Mouse (Mus musculus) hindbrain, embryonic 11.5 days (tissue): ENCODE measurements around the gene Abcb9. TPM values are rescaled to one million over a fixed set of nuclear protein-coding genes. Genes with fewer than 3 reads are reported as not detected.
A peak's percentile ranks its signal among the peaks of the same experiment; 100 is the strongest.

Experiments
- ATAC-seq: fragments of 200-750 bp; cut with Nextera tagmentation; 2 replicates; pipeline ENCODE4 v1.8.0; 2017; ENCODE audit warnings: mild to moderate bottlenecking, moderate TSS enrichment, moderate library complexity; ENCODE audit not compliant: low FRiP score
- DNase-seq: peaks from one replicate; pipeline ENCODE4 v3.0.0-alpha.2; 2015; ENCODE audit warnings: low spot score
- H3K27ac ChIP-seq: fragments of 300-500 bp; sonication (generic); 2 replicates; pipeline ENCODE4 v1.5.1; 2014; ENCODE audit warnings: mild to moderate bottlenecking, low read depth, low read length
- H3K27me3 ChIP-seq: fragments of 300-500 bp; sonication (generic); 2 replicates; pipeline ENCODE4 v1.6.1; 2014; ENCODE audit warnings: mild to moderate bottlenecking, low read length, moderate library complexity, mixed read lengths; ENCODE audit not compliant: control insufficient read depth, insufficient read depth
- H3K36me3 ChIP-seq: fragments of 300-500 bp; sonication (generic); 2 replicates; pipeline ENCODE4 v1.6.1; 2014; ENCODE audit warnings: mild to moderate bottlenecking, low read length, moderate library complexity, mixed read lengths; ENCODE audit not compliant: control insufficient read depth, insufficient read depth
- H3K4me1 ChIP-seq: fragments of 300-500 bp; sonication (generic); replicated peaks from 2 replicates; pipeline ENCODE4 v1.6.1; 2014; ENCODE audit warnings: low read length, mixed read lengths; ENCODE audit not compliant: control insufficient read depth, insufficient read depth
- H3K4me2 ChIP-seq: fragments of 300-500 bp; sonication (generic); replicated peaks from 2 replicates; pipeline ENCODE4 v1.6.1; 2014; ENCODE audit warnings: mild to moderate bottlenecking, low read depth, low read length
- H3K4me3 ChIP-seq: fragments of 300-500 bp; sonication (generic); 2 replicates; pipeline ENCODE4 v1.5.1; 2014; ENCODE audit warnings: low read depth, low read length
- H3K9ac ChIP-seq: fragments of 300-500 bp; sonication (generic); 2 replicates; pipeline ENCODE4 v1.6.1; 2014; ENCODE audit warnings: low read depth, low read length
- H3K9me3 ChIP-seq: fragments of 300-500 bp; sonication (generic); 2 replicates; pipeline ENCODE4 v1.6.1; 2016; ENCODE audit warnings: low read length; ENCODE audit not compliant: control insufficient read depth
- WGBS: fragments of 180-500 bp; shearing (Covaris S2); extraction: QIAGEN DNeasy Blood & Tissue Kit; methylation state at CpG from one replicate; pipeline ENCODE4 v1.1.7; 2014; 5-methylcytosine and 5-hydroxymethylcytosine counted together
- polyA plus RNA-seq: library from polyadenylated mRNA; unstranded; fragments of >200 nt; fragmentation: Nextera tagmentation; extraction: Ambion mirVana; gene quantifications from 2 replicates; pipeline ENCODE4 v1.2.1, GENCODE M21; 2014

The Abcb9 gene
- polyA plus RNA-seq, 1 experiment from 2014 or later = 0.76 TPM

DNA sequence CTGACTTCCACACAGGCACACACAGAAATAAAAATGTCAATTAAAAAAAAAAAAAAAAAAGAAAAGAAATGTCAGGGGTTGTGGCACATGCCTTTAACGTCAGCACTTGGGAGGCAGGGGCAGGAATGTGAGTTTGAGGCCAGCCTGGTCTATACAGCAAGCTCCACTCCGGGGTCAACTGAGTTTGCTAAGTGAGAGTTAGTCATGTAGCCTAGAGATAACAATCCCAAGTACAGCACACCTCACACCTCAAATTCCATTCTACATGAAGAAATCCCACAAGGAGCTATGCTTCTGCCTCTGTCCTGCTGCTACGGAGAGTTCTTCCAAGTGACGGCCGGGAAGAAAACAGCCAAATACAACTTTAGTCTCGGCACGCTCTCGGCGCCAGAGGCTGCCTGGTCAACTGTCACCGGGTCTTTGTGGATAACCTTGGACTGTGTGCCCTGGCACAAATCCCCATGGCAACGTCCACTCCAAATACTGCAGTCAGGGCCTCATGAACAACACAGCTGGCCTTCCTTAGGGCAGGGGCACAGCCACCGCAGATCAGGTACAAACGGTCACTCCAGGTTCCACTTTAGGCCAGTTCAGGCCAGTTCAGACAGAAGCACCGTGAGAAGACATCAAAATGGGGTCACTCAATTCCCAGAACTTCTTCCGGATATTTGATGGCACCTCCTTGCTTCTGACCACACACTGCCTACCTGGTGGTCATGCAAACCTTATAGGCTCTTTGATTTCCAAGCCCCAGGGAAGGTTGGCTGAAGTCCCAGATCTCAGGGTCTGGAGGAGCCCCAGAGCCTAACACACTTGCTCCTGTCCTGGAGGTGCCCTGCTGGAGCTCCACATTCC lies 69.8 kb downstream of the Abcb9 start:
- Histone ChIP-seq H3K27ac (peak overlapping the region; percentile 76; the same call in 1 of the 2 replicates), H3K4me2 (0 out of 2 replicates have a peak overlapping the region, but pooled peaks have one; percentile 1), H3K36me3 (no peaks in the 10 kb centered on the region), H3K4me3 (no peak overlapping the region), H3K9ac (no peak overlapping the region), H3K9me3 (no peaks in the 10 kb centered on the region), H3K4me1 (peaks cover 22% of the 10 kb centered on the region), H3K27me3 (no peaks in the 10 kb centered on the region)
- DNase-seq = no peak
- WGBS = 88% methylated on average over 15 of the region's 15 CpGs
- no peak for ATAC-seq

DNA sequence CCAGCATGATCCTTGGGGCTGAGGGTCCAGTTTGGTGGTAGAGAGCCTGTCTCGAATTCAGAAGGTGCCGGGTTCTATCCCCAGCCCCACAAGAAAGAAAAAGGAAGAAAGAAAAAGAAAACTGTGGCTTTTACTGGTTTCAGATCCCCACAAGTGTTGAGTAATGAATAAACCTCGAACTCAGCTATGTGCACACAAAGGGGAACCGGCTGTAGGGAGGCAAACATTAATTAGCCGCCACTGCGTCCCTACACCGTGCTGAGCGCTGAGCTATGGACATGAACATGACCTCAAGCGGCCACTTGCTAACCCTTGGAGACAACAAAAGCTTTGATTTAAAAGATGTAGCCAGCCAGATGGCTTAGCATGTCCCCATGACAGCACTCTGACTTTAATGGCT lies 70.5 kb downstream of the Abcb9 start:
- H3K9ac ChIP-seq = no peak overlapping the region

DNA sequence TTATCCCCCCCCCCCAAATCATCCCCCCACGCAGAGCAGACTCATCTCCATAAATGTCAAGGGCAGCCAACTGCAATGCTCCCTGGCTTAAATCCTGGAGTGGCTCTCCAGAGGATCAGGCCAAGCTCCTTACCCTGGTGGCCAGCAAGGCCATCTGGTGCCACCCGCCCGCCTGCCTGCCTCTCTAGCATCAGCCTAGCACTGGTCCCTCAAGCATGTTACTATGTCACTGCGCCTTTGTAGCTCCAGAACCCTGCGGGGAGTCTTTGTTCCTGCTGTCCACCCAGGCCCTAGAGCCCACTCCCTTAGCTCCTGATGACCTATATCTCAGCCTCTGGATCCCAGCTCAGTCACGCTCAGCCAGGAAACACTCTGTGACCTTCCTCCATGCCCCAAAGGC lies 70.9 kb downstream of the Abcb9 start:
- 64% methylated on average over 6 of the region's 6 CpGs for WGBS
- H3K4me3 ChIP-seq = no peak overlapping the region
- H3K27me3 ChIP-seq = no peaks in the 10 kb centered on the region
- H3K4me1 ChIP-seq = peaks cover 24% of the 10 kb centered on the region
- ATAC-seq (no peak), DNase-seq (no peak)
- no peak overlapping the region for H3K9ac ChIP-seq
- no peaks in the 10 kb centered on the region for H3K9me3 ChIP-seq
- H3K36me3 ChIP-seq = no peaks in the 10 kb centered on the region
- H3K4me2 ChIP-seq = no peak overlapping the region
- peak overlapping the region; percentile 76 for H3K27ac ChIP-seq

More for the DNA sequence above, 70.5 kb downstream of the Abcb9 start:
- Histone ChIP-seq H3K9me3 (no peaks in the 10 kb centered on the region), H3K36me3 (no peaks in the 10 kb centered on the region), H3K4me2 (no peak overlapping the region), H3K27me3 (no peaks in the 10 kb centered on the region), H3K27ac (peak overlapping the region; percentile 76), H3K4me1 (peaks cover 22% of the 10 kb centered on the region), H3K4me3 (no peak overlapping the region)
- DNase-seq (no peak), ATAC-seq (0 out of 2 replicates have a peak, but pooled peaks have one; percentile 30)
- WGBS = 53% methylated on average over 9 of the region's 9 CpGs

DNA sequence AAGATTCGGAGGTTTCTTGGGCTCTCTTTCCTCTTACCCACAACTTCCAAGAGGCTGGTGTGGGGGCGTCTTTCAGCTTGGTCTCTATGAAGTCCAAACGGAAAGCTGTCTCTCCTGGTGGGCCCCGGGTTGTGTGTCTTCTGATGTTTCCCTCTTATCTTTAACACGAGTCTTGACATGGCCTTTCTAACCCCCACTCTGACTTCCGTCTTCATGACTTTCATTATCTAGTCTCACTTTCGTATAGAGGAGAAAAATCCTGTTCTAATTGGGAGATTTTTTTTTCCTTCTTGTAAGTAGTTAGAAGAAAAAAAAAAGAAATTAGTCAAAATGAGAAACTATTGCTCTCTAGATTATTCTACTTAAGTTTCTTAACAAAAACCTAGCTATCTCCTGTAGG lies 73.2 kb downstream of the Abcb9 start:
- H3K27ac ChIP-seq = no peak overlapping the region
- 81% methylated on average over 7 of the region's 7 CpGs for WGBS
- no peaks in the 10 kb centered on the region for H3K9me3 ChIP-seq
- H3K4me3 ChIP-seq = no peak overlapping the region
- H3K36me3 ChIP-seq = no peaks in the 10 kb centered on the region
- no peaks in the 10 kb centered on the region for H3K27me3 ChIP-seq
- no peak overlapping the region for H3K4me2 ChIP-seq
- ATAC-seq = no peak
- no peak for DNase-seq
- no peak overlapping the region for H3K9ac ChIP-seq
- peaks cover 26% of the 10 kb centered on the region for H3K4me1 ChIP-seq

DNA sequence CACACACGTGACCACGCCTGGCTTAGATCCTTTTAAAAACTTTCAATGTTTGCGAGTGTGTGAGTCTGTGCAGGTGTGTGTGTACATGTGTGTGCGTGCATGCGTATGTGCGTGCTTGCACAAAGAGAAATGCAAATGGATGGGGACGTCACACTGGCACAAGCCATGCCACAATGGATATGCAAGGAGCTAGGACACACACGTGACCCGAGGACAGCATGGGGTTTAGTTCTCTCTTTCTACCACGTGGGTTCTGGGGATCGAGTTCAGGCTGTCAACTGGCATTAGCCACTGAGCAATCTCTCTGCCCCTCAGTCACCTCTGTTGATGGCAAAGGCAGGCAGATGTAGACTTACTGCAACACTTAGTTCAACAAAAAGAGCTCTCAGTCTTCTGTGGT lies 73.9 kb downstream of the Abcb9 start:
- Histone ChIP-seq H3K4me1 (peaks cover 29% of the 10 kb centered on the region), H3K9me3 (no peaks in the 10 kb centered on the region), H3K27me3 (no peaks in the 10 kb centered on the region), H3K4me2 (no peak overlapping the region), H3K9ac (no peak overlapping the region), H3K4me3 (no peak overlapping the region), H3K36me3 (no peaks in the 10 kb centered on the region), H3K27ac (no peak overlapping the region)
- WGBS = 82% methylated on average over 11 of the region's 11 CpGs
- DNase-seq = no peak
- no peak for ATAC-seq

DNA sequence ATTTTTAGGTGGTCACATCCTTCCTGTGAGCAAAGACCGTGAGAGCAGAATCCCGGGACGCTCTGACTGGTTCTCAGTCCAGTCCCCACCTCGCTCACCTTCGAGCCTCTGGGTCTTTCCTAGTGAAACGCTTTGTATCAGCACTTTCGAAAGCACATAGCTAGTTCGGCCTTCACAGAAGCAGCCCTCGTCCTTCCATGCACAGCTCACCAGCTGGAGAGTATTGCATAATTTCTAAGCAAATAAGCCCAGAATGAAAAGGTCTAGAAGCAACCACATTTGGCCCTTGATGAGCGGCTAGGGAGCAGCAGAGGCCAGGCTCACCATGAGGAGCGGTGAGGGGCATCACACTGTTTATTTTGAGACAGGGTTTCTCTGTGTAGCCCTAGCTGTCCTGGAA lies 74.5 kb downstream of the Abcb9 start:
- WGBS = 94% methylated on average over 11 of the region's 11 CpGs
- H3K27me3 ChIP-seq = no peaks in the 10 kb centered on the region
- H3K27ac ChIP-seq = no peak overlapping the region
- ATAC-seq = no peak
- H3K4me3 ChIP-seq = no peak overlapping the region
- no peaks in the 10 kb centered on the region for H3K36me3 ChIP-seq
- no peak overlapping the region for H3K9ac ChIP-seq
- no peaks in the 10 kb centered on the region for H3K9me3 ChIP-seq
- H3K4me1 ChIP-seq = peaks cover 29% of the 10 kb centered on the region
- no peak overlapping the region for H3K4me2 ChIP-seq
- no peak for DNase-seq

DNA sequence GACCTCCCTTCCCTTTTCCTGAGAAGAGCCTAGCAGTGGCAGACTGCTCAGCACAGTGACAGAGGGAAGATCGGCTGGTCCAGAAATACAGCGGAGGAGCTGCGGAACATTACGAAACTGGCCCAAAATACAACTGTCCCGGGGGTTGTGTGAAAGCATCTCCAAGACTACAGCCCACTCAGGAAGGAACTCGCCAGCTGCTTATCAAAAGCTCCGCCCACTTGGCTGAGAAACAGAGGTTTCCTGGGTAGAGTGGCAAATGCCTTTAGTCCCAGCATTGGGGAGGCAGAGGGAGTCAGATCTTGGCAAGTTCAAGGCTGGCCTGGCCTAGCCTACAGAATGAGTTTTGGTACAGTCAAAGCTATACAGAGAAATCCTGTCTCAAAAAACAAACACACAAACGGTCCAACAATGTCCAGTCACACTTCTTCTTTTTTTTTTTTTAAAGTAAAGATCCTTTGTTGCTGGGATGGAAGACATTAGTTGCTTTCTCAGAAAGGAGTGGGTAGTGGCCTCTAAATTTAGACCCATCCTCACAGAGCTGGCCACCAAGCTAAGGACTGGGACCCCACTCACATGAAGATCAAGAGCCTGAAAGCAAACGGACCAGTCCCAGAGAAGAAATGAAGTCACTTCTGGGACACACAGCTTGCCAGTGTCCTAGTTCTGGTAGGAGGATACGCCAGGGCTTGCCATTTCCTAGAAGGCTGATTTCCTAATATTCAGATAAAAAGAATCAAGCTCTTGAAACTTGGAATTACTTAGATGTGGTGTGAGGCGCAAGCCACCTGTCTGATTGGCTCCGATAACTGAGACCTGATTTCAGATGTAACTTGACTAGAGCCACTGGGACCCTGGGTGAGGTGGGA lies 76.0 kb downstream of the Abcb9 start:
- DNase-seq (no peak), ATAC-seq (no peak)
- no peak overlapping the region for H3K4me2 ChIP-seq
- 74% methylated on average over 12 of the region's 12 CpGs for WGBS
- H3K27me3 ChIP-seq = no peaks in the 10 kb centered on the region
- no peaks in the 10 kb centered on the region for H3K9me3 ChIP-seq
- H3K9ac ChIP-seq = no peak overlapping the region
- peaks cover 18% of the 10 kb centered on the region for H3K4me1 ChIP-seq
- H3K27ac ChIP-seq = 0 out of 2 replicates have a peak overlapping the region, but pooled peaks have one; percentile 6
- H3K36me3 ChIP-seq = no peaks in the 10 kb centered on the region
- no peak overlapping the region for H3K4me3 ChIP-seq

DNA sequence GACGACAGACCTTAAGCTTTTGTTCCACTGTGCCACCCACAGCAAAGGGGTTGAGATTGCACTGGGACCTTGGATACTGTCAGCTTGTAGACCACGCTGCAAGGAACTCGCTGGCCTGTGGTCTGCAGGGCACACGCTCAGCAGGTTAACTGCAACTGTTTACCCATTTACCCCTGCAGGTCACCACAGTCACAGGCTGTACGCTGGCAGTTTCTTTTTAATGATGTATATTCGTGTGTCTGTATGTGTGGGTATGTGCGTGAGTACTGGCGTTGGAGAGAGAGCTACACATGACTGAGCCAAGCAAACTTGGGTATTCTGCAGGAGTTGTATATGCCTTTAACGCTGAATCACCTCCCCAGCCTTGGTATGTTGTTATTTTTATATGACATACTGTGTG lies 76.9 kb downstream of the Abcb9 start:
- Histone ChIP-seq H3K27ac (no peak overlapping the region), H3K4me2 (no peak overlapping the region), H3K4me3 (no peak overlapping the region), H3K27me3 (no peaks in the 10 kb centered on the region), H3K4me1 (peaks cover 21% of the 10 kb centered on the region), H3K36me3 (no peaks in the 10 kb centered on the region), H3K9me3 (no peaks in the 10 kb centered on the region), H3K9ac (no peak overlapping the region)
- ATAC-seq = no peak
- DNase-seq = no peak
- WGBS = 85% methylated on average over 9 of the region's 9 CpGs
